ENCODE assay signal across 8 mouse cellular contexts in genomic region chr8:94470794-94471193, GRCm38 (mm10).
"Had no signal": no experiment of that assay in that cellular context is flagged by ENCODE, and none has a peak within 500 bp of the region (broad histone marks: within the 10 kb centered on the region; RNA-seq: fewer than 3 reads in every experiment).

No protein-coding gene starts in this region.

- DNase-seq: kidney, adult 9 months; kidney, postnatal 36 days; layer of hippocampus, adult 9-11 months; lung, postnatal 14 days; retina, postnatal 1 day; right cerebral cortex, postnatal 4 days; spleen, adult 18-20 months; thymus, postnatal 4 days had no signal
